Mouse (Mus musculus) heart, postnatal 25 days (tissue): ENCODE data around the gene Mgll. TPM values are rescaled to one million over a fixed set of nuclear protein-coding genes. Genes with fewer than 3 reads are reported as not detected.

Experiments used
- DNase-seq: peaks from one replicate; pipeline ENCODE4 v3.0.0; 2022; ENCODE audit warnings: low spot score
- intact Hi-C: fragments of 180-260 bp; cut with DNase I; formaldehyde crosslinking; loops from one replicate; pipeline ENCODE4 v1.15.1; 2025
- total RNA-seq, 2 experiments: library from RNA; stranded (reverse); gene quantifications; 2 replicates each; pipeline ENCODE4 v1.2.3; 2021

Gene Mgll
- total RNA-seq, 2 experiments from 2014 or later: 115 to 127 TPM

DNA sequence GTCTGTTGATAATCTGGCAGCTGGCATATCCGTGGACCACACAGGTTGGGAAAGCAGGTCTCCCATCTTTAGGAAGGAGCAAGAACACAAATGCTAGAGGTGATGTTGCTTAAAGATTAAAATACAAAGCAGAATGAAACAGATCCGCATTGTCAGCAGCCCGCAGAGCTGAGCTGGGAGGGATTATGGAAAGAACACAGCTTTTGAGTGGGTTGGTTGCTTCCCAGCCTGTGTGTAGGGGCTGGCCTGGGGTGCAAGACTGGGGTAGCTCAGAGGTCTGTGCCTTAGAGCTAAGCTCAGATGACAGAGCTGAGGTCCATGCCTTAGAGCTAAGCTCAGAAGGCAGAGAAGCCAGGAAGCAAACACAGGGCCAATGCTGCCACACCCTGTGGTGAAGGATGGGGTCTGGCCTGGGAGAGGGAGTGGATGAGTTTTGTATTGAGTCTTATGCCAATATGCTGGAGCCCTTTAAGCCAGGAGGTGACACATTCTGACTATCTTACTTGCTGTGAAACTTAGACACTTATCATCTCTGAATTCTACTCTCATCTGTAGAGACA lies 39.4 kb downstream of the Mgll start:
- no peak for DNase-seq
- intact Hi-C loops: no loop called here

DNA sequence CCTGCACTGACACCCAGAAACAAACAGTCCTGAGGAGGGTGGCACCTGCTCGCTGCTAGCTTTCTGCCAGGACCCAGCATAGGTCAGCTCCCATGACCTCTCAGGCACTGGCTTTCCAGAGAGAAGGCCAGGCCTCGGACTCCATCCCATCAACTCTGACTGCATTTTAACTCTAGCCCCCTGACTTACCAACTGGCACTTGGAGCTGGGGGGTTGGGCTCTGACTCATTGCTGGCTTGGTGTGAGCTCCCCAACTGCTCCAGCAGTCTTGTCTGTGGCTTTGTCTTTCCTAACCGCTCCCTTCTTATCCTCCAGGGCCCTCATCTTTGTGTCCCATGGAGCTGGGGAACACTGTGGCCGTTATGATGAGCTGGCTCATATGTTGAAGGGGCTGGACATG lies 40.1 kb downstream of the Mgll start:
- intact Hi-C loops: no loop called here
- no peak for DNase-seq

DNA sequence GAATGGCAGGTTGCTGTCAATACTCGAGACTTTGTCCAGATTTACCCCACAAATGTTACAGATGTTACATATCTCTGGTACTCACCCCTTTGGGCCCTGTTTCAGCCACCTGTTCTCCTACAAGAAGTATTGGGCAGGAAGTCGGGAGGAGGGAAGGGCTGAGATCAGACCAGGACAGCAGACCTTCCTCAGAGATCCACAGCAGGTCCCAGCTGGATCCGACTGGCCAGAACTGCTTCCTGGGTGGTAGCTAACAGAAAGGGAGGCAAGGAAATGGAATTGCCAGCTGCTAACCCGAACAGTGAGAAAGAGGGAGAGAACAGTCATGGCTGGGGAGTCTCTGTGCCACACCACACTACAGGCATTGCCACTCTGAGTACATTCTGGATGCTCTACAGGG lies 43.5 kb downstream of the Mgll start:
- intact Hi-C loops: no loop called here
- no peak for DNase-seq

DNA sequence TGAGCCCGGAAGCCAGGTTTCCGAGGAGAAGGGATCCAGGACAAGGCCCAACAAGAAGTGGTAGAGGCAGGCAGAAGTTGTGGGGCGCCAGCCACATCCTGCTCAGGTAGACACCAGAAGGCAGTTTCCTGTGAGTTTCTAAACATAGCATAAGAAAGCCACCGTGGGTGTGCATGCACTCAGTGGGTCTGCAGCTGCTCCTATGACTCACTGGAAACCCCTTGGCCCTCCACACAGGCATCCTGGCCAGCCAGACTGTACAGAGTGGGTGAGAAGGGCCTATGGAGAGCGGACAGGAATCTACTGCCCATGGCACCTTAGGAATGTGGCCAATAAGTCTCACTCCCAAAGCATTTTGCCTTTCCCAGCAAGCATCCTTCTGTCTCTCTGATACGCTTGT lies 45.5 kb downstream of the Mgll start:
- intact Hi-C loops: no loop called here
- no peak for DNase-seq

DNA sequence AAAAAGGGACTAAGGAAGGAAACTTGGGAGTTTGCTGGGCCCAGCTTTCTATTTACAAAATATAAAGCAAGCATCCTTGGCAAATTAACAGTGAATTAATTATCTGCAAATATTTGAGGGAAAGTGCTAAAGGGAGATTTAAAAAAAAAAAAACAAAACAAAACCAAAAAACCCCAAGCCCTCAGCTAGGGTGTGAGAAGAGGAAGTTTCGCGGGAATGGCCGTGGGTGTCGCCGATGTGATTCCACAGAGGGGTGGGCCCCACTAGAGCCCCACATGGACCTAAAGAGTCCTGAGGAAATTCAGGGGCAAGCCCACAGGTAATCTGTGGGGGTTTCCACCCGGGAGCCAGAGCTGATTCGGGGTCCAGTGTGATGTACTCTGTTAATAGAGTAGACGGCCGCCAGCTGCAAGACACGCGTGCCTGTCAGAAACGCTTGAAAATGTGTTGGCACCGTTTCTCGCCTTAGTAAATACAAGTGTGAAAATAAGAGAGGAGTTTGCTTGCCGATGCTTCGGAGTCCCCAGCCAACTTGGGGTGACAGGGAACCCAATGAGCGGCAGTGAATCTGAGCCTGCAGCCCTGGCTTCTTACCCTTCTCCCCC lies 46.2 kb downstream of the Mgll start:
- intact Hi-C loops: no loop called here
- DNase-seq: no peak

DNA sequence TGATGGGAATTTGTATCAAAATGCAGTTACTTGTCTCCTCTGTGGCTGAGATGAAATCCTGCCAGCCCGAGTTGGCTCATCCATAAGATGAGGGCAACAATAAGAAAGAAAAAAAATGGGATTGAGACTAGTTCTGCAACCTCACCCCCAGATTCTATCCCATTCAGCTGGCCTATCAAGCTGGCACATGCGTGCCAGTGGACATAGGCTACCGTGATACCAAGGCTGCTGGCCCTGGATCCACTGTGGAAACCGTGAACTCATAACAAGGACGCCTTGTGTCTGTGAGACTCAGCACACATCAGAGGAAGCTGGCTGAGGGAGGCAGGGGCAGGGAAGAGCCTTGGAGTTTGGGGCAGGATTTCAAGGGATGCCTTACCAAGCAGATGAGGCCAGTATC lies 46.8 kb downstream of the Mgll start:
- intact Hi-C loops: no loop called here
- no peak for DNase-seq

DNA sequence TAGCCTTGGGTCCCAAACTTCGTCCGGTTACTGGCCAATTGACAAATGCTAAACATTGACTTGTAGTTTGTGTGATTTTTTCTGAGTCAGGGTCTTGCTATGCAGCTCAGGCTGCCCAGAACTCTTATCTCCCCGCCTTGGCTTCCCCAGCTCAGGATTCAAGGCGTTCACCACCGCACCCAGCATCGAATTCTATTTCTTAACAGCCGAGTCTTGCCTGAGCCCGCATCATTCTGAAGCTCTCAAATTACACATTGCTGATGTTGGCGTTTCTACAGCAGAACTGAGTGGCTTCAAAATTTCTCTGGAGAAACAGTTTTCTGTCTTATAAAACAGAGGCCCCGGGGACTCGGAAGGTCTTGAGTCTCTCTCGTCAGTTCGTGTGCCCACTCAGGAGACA lies 47.8 kb downstream of the Mgll start:
- intact Hi-C loops: no loop called here
- DNase-seq: no peak

DNA sequence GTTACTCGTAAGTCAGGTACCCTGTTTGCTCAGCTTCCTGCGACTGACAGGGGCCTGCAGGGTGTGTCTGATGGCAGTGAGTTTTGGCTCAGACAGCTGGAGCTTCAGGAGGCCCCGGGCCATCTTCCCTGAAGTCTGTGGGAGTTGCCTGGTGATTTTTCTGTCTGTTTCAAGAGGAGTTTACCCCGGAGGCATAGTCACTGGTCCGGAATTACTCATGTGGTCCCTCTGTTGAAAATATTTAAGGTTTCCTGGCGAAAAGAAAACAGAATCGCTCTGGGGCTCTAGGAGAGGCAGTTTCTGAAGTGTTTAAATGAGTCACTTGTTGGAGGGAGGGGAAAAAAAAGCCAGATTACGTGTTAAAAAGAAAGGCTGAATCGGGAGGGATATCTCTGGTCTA lies 49.8 kb downstream of the Mgll start:
- no peak for DNase-seq
- intact Hi-C loops: no loop called here

DNA sequence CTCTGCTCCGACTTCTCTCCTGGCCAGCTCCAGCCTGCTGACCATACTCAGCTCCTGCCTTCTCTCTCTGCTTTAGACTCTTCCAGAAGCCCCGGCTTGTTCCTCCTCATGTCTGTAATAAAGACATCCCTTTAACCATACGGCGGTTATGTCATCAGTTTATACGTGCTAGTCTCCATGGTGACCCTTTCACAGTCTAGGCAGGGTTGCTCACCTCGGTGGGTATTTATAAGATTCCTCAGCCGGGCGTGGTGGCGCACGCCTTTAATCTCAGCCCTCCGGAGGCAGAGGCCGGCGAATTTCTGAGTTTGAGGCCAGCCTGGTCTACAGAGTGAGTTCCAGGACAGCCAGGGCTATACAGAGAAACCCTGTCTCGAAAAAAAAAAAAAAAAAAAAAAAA lies 51.1 kb downstream of the Mgll start:
- intact Hi-C loops: no loop called here
- DNase-seq: no peak

DNA sequence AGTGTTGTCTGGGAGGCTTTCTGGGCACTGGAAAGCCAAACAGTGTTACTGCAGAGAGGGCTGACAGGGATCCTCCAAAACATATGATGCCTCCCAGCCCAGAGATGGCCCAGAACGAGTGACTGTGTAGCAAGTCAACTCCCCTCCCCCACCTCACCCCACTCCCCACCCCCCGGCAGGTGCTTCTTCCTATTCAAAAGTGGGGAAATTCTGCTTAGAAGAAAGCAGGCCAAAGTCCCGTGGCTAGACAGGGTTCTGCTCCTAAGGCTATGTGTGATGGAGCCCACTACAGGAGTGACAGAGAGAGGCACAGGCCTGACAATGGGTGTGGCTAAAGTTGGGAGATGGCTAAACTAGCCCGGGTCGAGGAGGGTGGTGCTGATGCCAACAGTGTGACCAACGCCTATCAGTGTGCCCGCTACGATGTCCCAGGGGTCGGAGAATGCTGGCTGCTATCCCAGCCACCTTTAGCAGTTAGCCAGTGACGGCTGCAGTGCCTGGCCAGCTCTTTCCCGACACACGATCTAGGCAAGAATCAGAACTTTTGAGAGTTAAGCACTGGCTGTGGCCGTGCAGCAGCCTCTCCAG lies 52.2 kb downstream of the Mgll start:
- intact Hi-C loops: no loop called here
- peak; percentile 36 for DNase-seq

DNA sequence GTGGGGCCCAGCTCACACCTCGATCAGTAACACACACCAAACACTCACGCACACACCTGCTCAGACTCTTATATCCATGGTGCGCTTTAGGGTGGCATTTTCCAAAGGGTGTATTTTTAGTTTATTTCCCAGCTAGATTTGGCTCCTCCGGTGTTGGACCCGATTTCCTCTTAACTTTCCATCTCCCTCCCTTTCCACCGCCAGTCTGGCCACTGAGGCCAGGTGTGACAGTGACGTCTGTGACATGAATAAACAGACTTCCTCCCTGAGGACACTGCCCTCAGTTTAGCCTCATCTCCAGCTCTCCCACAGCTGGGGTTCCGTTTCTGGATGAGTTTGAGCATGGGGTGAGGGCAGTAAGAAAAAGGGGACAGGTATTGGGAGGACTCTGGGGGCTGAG lies 52.8 kb downstream of the Mgll start:
- no peak for DNase-seq

DNA sequence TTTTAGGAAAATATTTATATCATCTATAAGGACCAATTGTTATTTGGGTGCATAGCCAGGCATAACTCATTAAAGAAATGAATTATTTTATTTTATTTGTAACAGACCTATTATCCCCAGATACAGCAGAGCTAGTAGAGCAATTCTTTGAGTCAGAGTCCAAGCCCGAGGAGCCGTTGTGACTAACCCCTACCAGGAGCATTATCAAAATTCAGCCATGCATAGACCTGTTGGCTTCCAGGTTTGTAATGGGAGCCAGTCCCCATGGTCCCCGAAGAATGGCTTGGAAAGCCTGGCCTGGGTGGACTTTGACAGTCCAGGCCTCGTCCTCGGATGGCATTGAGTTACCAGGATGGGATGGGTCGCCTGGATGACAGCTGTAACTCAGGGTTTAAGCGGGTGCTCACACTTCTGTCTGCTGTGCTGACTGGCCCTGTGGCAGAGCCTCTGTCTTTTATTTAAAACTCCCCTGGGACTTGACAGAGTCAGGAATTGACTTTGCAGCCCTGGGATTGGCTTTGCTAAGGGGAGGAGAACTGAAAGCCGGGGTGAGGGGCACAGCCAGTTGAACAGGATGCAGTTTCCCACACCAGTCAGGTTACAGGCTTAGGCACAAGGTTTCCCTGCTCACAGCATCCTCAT lies 54.0 kb downstream of the Mgll start:
- intact Hi-C loops: no loop called here
- no peak for DNase-seq

More for the DNA sequence above, 52.8 kb downstream of the Mgll start:
- intact Hi-C loops: no loop called here

DNA sequence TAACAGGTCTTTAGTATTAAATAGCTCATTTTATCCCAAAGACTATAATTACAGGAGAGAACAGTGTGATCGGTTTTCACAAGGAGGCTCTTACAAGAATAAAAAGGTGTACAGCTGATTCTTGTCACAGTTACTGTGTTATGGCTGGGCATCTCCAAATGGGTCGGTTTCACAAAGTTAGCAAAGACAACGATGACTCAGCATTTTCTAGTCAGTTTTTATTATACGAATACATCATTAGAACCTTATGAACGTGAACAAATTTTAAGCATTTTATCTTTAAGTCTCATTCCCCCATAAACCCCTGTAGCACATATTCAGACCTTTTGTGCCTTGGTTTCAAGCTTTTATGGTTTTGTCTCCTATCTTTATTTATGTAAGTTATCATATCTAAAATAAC lies 55.5 kb downstream of the Mgll start:
- intact Hi-C loops: no loop called here
- DNase-seq: no peak

DNA sequence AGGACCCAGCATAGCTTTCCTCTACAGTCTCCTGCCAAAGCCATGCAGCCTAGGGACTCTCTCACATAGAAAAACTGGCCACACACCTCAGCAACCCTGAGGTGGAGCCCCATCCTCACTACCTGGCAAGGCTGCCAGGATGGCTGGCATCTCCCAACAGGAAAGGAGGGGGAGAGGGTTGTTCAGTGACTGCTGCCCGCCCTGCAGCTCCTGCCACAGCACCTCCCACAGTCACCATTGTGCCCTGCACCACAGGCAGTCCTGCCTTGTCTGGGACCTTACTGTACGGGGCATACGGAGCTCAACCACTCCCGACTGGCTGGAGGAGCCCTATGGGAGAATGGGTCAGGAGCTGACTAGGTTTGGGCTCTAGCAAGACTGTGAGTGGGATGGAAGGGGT lies 57.7 kb downstream of the Mgll start:
- no peak for DNase-seq
- intact Hi-C loops: no loop called here

DNA sequence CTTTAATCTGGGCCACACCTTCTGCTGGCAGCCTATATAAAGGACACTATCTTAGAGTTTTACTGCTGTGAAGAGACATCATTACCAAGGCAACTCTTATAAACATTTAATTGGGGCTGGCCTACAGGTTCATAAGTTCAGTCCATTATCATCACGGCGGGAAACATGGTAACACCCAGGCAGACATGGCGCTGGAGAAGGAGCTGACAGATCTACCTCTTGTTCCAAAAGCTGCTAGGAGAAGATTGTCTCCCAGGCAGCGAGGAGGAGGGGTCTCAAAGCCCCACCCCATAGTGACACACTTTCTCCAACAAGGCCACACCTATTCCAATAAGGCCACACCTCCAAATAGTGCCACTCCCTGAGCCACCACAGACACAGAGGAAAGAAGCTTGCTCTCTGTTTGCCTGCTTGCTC lies 58.8 kb downstream of the Mgll start:
- intact Hi-C loops: no loop called here
- DNase-seq: no peak

DNA sequence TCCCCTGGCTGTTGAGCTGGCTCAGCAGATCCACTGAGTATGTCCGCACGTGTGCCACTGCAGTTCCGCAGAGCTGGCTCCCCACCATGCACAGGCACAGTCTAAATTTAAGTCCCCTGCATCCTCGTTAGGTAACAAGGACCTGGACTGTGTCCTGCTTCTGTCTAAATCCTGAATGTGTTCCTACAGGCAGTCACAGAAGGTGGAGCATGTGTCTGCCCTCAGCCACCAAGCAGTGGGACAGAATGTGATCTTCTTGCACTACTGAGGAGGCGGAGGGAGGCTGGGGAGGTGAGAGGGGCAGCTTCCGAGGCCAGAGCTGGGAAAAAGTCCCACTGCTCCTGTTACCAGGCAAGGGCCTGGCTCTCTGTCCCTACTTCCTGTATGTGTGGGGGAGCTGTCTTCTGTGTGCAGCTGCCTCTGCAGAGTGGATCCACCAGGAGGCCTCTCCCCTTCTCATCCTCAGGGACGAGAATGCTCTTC lies 60.5 kb downstream of the Mgll start:
- peak; percentile 48 for DNase-seq
- intact Hi-C loops: no loop called here

DNA sequence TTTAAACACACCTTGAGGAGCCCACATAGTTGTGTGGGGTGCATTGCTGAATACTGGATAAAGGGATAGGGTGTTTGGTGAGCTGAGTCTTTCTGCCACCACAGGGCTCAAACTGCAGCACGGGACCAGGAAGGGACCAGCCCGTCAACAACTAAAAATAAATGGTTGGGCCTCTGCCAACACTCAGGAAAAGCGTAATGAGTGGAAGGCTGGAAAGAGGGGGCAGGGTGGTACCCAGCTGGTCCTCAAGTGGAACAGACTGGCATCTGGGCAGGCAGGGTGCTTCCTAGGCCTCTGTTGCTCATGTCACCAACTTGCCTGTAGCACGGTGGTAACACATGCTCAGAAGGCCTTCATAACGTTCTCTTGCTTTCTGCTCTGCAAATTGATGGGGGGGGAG lies 61.1 kb downstream of the Mgll start:
- intact Hi-C loops: no loop called here
- DNase-seq: no peak

DNA sequence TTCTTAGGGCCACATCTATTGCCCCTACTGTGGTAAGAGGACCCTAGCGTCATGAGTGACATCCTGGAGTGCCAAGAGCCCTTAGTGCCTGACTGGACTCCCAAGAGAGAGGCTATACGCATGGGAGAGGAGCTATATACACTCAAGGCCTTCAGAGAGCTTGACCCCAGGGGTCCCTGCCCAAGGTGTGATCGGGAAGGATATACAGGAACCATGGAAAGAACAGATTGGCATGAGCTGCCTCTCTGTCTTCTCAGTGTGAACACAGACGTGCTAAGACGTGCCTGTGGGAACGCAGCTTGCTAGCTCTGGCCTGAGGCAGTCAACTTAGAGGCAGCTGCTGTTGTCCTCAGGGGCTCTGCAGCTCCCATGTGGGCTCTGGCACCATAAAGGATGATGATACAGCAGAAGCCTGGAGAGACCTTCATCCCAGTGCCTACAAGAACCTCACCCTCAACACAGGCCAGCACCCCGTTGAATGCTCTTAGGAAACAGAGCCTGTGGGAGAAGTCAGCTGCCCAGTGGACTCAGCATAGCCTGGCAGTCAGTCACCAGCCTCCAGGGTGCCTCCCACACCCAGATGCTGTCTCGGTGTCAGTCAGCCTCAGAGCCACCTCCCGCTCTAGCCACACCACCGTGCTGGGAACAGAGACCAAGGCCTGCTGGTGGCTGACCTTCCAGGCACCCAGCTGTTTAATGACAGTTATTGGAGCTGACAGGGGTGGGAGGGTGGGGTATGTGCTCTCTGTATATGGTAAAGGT lies 61.8 kb downstream of the Mgll start:
- no peak for DNase-seq
- intact Hi-C loops: loop anchor here (2.0 kb wide), 1 partner anchor 41 kb away; no protein-coding TSS in a partner anchor

DNA sequence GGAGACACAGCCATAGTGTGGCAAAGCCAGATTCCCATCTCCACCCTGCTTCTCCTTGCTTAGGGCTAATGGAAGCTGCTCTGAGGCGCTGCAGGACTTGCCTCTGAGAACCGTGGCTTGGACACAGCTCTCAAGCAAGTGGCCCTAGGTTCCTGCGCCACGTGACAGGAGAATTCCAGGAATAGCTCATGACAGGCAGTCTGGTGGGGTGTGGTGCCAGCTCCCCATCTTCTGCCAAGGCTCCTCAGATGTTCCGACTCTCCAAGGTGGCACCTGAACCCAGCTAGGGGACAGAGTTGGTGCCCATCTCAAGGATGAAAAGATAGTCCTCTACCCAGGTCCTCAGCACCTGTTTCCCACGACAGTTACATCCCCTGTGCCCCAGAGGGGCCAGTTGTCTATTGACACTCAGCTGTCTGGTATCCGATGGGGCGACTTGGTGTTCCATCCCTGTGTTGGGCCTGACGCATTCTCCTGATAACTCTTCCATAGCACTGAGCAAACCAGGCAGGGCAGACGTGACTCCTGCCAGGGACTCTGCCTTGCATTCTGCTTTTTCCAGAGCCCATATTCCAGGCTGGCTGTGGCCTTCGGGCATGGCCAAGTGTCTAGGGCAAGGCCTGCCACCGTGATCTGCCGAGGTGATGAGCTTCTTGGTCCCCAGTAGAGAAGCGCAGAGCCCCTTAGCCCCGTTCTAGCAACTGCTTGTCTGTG lies 62.7 kb downstream of the Mgll start:
- DNase-seq: peak; percentile 37
- intact Hi-C loops: loop anchor here (2.0 kb wide), 1 partner anchor 40 kb away; no protein-coding TSS in a partner anchor

DNA sequence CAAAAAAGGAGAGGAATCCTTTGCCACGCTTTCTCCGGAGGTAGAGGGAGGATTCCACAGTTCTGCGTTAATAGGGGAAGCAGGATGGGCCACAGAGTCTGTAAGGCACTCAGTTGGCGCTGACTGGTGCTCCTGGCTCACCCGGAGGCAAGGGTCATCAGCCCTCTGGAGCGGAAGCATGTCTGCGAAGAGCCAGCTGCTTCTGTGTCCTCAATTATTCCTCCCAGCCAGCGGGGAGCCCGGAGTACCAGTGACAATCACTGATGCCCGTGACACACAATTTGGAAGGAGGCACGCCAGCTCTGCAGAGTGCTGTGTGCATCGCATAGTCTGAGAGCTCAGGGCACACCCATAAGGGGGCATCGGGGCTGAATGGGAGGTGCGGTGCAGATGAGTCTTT lies 63.3 kb downstream of the Mgll start:
- DNase-seq: no peak
- intact Hi-C loops: loop anchor here (2.0 kb wide), 1 partner anchor 39 kb away; no protein-coding TSS in a partner anchor
